Mouse (Mus musculus): Measurements from ENCODE around the gene Ptprt. TPM values are rescaled to one million over a fixed set of nuclear protein-coding genes. Genes with fewer than 3 reads are reported as not detected.

The Ptprt gene
- polyA plus RNA-seq, 1 experiment from 2014 or later: 0.48 TPM

DNA sequence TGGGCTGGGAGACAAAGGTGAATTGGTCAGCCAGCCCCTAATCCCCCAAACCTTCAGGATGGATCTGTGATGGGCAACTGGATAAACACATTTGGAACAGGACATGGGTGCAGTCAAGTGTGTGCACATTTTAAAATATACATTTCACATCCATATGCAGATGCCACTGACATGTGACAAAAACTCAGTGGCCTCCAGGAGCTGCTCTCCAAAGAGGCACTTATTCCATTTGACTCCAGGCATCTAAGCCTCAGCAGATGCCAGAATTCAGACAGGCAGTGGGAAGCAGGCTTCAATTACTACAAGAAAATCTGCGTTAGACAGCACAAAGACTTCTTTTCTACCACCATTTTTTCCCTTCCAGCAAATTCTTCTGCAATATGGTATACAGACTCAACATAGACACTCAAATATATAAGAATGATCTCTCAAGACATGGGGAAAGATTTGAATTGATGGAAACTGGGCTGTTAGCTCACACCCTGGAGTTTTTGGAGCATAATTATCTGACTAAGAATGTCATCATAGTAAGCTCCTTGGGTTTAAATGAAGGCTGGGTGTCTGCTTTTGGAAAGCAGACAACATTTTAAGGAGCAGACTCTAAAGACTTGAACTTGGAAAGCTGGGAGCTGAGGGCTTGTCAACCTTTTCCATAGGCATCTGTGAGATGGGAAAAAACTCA lies 580.1 kb downstream of the Ptprt start:
- Histone ChIP-seq H3K27ac (replicated peaks) (no peak overlapping the region), H3K4me1 (replicated peaks) (no peaks in the 10 kb centered on the region), H3K4me3 (replicated peaks) (no peak overlapping the region), H3K9ac (no peak overlapping the region), H3K9me3 (replicated peaks) (no peaks in the 10 kb centered on the region), H3K4me2 (no peak overlapping the region), H3K27me3 (no peaks in the 10 kb centered on the region), H3K36me3 (replicated peaks) (no peaks in the 10 kb centered on the region)
- no peak for ATAC-seq (ENCODE audit: insufficient read depth)
- WGBS (ENCODE audit: insufficient replicate concordance): 50% methylated on average over 1 of the region's 1 CpGs

DNA sequence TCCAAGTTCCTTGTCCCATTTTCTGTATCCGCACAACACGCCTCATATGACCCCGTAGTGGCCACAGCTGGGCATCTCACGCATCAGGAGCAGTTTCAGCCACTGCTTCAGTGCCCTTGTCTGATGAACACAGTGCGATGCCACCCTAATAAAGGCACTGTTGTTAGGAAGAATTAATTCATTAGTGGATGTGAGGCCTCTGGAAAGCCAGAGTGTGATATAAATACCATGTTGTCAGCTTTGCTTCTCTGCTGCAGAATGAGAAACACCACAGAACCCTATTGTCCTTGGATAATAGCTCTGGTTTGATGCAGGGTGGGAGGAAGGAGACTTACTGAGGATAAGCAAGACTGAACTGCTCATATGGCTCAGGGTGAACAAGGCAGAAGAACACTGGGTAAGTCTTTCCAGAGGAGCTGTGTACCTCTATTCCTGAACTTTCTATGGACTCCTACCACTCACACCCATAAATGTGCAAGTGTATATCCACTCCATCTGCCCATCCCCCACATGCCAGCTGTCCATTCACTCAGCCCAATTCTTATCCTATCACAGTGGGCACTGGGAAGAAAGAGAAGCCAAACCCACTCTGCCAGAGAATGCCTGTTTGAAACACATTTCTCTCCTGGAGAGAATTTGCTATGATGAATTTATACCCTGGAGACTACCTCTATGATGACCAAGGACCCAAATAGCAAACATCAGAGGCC lies 582.2 kb downstream of the Ptprt start:
- no peaks in the 10 kb centered on the region for H3K4me1 ChIP-seq (replicated peaks)
- H3K27me3 ChIP-seq: no peaks in the 10 kb centered on the region
- no peak overlapping the region for H3K4me3 ChIP-seq (replicated peaks)
- no peak overlapping the region for H3K27ac ChIP-seq (replicated peaks)
- H3K4me2 ChIP-seq: no peak overlapping the region
- ATAC-seq (ENCODE audit: insufficient read depth): no peak
- no peaks in the 10 kb centered on the region for H3K9me3 ChIP-seq (replicated peaks)
- WGBS (ENCODE audit: insufficient replicate concordance): 80% methylated on average over 5 of the region's 5 CpGs
- H3K9ac ChIP-seq: no peak overlapping the region
- no peaks in the 10 kb centered on the region for H3K36me3 ChIP-seq (replicated peaks)

DNA sequence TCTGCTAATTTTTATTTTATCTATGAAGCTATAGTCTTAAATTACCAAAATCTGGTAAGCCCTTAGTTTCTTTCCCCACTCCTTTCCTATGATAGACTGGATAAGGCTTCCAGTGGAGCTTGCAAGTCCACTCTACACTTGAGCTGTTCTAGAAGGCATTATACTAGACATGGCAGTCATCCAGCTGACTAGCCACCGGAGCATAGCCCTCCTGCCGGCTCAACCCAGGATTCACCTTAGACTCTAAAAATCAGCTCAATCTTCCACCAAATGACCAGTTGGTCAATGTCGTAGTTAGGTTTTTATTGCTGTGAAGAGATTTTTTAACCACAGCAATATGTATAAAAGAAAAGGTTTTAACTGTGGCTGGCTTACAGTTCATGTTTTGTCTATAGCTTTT lies 608.1 kb downstream of the Ptprt start:
- Histone ChIP-seq H3K27me3 (no peaks in the 10 kb centered on the region), H3K36me3 (replicated peaks) (no peaks in the 10 kb centered on the region), H3K4me2 (no peak overlapping the region), H3K4me3 (replicated peaks) (no peak overlapping the region), H3K9me3 (replicated peaks) (no peaks in the 10 kb centered on the region), H3K9ac (no peak overlapping the region), H3K4me1 (replicated peaks) (no peaks in the 10 kb centered on the region), H3K27ac (replicated peaks) (no peak overlapping the region)
- WGBS (ENCODE audit: insufficient replicate concordance): 74% methylated on average over 3 of the region's 3 CpGs
- no peak for ATAC-seq (ENCODE audit: insufficient read depth)

DNA sequence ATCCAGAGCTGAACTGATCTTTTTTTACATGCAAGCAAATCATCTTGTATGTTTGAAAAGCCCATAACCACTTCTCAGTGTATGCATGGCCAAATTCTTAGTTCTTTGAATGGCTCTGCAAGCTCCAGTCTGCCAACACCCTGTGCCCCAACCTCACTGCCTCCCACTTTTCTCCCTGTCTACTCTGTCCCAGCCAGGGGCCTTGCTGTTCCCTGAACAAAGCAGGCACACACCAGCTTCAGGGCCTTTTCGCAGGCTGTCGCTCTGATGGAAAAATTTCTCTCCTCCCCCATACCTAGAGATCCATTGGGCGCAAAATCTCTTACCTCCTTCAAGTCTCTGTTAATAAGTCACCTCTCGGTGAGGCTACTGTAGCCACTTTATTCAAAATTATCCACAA lies 610.7 kb downstream of the Ptprt start:
- Histone ChIP-seq H3K4me1 (replicated peaks) (no peaks in the 10 kb centered on the region), H3K4me3 (replicated peaks) (no peak overlapping the region), H3K36me3 (replicated peaks) (no peaks in the 10 kb centered on the region), H3K9me3 (replicated peaks) (no peaks in the 10 kb centered on the region), H3K9ac (no peak overlapping the region), H3K27ac (replicated peaks) (no peak overlapping the region), H3K27me3 (no peaks in the 10 kb centered on the region), H3K4me2 (no peak overlapping the region)
- no peak for ATAC-seq (ENCODE audit: insufficient read depth)
- WGBS (ENCODE audit: insufficient replicate concordance): 68% methylated on average over 4 of the region's 4 CpGs

DNA sequence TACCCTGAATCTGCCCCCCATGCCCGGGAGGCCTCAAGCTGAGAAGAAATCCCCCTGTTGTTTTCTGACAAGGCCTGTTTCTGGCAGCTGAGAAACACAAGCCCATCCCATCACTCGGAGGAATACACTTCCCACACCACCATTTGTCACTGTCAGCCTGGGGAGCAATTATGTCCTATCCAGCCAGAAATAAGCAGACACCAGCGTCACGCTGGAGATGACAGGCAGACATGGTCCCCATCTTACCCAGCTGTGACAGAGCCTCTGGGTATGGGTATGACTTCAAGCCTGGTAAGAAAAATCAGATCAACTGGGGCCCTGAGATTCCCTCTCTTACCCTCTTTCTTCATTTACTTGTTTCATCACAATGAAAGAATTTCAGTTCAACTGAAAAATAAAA lies 625.3 kb downstream of the Ptprt start:
- Histone ChIP-seq H3K36me3 (replicated peaks) (no peaks in the 10 kb centered on the region), H3K4me3 (replicated peaks) (no peak overlapping the region), H3K4me2 (no peak overlapping the region), H3K27me3 (no peaks in the 10 kb centered on the region), H3K27ac (replicated peaks) (no peak overlapping the region), H3K9me3 (replicated peaks) (no peaks in the 10 kb centered on the region), H3K4me1 (replicated peaks) (no peaks in the 10 kb centered on the region), H3K9ac (no peak overlapping the region)
- 44% methylated on average over 4 of the region's 4 CpGs for WGBS (ENCODE audit: insufficient replicate concordance)
- no peak for ATAC-seq (ENCODE audit: insufficient read depth)

DNA sequence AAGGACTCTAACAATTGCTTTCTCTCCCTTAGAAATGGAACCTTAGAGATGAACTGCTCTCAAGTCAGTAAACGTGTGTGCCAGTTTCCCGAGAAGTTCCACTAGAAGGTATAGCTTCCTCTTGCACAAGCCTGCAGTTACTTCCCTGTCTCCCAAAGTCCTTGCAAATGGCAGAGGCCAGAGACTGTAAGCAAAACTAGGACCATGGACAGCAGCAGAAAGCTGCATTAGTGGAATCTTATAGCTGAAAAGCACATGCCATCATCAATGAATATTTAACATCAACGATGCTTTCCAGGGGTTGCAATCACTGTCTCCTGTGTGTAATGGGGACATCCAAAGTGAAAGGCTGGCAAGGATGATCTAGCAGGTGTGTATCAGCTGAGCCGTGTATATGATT lies 629.3 kb downstream of the Ptprt start:
- WGBS (ENCODE audit: insufficient replicate concordance): 55% methylated on average over 4 of the region's 4 CpGs
- no peak for ATAC-seq (ENCODE audit: insufficient read depth)
- no peak overlapping the region for H3K9ac ChIP-seq
- H3K27ac ChIP-seq (replicated peaks): no peak overlapping the region
- no peaks in the 10 kb centered on the region for H3K9me3 ChIP-seq (replicated peaks)
- H3K4me3 ChIP-seq (replicated peaks): no peak overlapping the region
- no peaks in the 10 kb centered on the region for H3K36me3 ChIP-seq (replicated peaks)
- H3K4me1 ChIP-seq (replicated peaks): no peaks in the 10 kb centered on the region
- H3K27me3 ChIP-seq: no peaks in the 10 kb centered on the region
- H3K4me2 ChIP-seq: no peak overlapping the region

DNA sequence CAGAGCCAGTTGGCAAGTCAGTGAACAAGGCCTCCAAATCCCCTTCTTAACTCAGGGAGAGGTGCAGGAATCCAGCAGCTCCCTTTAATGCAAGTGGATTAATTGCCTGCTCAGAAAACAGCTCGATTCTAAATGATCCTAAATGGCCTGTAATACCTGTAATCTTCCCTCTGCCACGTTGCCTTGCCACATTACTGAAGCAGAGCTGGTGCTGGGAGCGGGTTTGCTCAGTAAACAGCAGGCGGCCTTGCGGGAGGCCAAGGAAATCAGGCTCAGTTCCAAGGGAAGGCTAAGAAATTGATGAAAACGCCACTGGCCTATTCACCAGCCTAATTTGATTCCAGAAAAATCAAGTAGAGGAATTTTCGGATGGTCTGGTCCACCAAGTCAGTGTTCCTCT lies 659.9 kb downstream of the Ptprt start:
- Histone ChIP-seq H3K9me3 (replicated peaks) (no peaks in the 10 kb centered on the region), H3K27ac (replicated peaks) (no peak overlapping the region), H3K27me3 (no peaks in the 10 kb centered on the region), H3K36me3 (replicated peaks) (no peaks in the 10 kb centered on the region), H3K4me3 (replicated peaks) (no peak overlapping the region), H3K9ac (no peak overlapping the region), H3K4me1 (replicated peaks) (no peaks in the 10 kb centered on the region), H3K4me2 (no peak overlapping the region)
- no peak for ATAC-seq (ENCODE audit: insufficient read depth)
- WGBS (ENCODE audit: insufficient replicate concordance): 47% methylated on average over 7 of the region's 7 CpGs

DNA sequence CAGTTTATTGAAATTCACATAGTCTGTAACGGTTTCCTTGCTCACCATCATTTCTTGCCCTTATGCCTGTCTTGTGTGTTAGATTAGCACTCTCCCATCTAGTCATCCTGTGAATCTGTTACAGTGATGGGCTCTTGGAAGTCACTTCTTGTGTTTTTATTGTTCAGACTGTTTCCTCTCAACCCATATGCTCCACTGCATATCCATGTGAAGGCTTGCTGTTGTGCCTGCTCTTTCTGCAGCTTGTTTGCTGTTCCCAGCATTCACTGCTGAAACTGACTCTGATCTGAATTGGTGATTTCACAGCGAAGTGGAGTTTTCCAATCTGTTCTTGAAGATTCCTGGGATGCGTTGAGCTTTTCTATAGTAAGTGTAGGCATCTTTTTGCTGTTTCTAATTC lies 678.6 kb downstream of the Ptprt start:
- Histone ChIP-seq H3K36me3 (replicated peaks) (no peaks in the 10 kb centered on the region), H3K9ac (no peak overlapping the region), H3K4me2 (no peak overlapping the region), H3K27me3 (no peaks in the 10 kb centered on the region), H3K9me3 (replicated peaks) (no peaks in the 10 kb centered on the region), H3K4me1 (replicated peaks) (no peaks in the 10 kb centered on the region), H3K4me3 (replicated peaks) (no peak overlapping the region), H3K27ac (replicated peaks) (no peak overlapping the region)
- 46% methylated on average over 3 of the region's 3 CpGs for WGBS (ENCODE audit: insufficient replicate concordance)
- no peak for ATAC-seq (ENCODE audit: insufficient read depth)

DNA sequence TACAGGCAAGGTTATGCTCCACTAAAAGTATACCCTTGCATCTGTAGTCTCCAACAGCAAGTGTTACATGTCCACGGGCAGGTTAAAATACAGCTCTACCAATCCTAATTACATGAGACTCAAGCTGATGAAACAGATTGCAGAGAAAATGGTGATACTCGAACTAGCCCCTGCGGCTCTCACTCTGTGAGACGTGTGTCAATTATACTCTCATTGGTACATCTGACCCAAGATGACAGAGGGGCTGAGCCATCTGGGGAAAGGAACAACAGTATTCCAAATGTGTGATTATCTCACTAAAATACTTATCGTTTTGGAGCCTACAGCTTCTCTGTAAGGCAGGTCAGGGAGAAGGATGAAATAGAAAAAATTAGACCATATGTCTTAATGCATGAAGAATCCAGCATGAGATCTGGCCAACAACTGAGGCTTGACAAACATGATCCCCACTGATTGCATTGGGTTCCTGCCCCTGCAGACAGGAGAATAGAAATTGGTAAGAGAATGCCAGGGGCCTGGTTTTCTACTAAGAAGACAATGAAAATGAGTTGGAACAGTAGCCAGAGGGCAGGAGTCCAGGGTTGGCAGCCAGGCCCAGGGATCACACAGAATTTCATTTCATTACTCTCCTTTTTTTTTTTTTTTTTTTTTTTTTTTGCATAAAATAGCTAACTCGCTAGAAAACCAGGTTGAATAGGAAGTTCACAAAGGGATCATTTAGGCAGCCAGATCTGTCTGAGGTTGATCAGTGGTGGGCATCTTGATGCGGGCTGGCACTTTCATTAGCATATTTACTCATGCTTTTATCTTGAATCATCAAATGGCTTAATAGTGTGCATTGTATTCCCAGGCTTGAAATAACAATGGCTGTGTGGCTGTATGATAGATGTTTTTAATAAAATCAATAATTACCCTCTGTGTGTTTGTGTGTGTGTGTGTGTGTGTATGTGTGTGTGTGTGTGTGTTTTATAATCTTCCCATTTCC lies 699.5 kb downstream of the Ptprt start:
- no peak overlapping the region for H3K9ac ChIP-seq
- H3K4me3 ChIP-seq (replicated peaks): no peak overlapping the region
- WGBS (ENCODE audit: insufficient replicate concordance): 68% methylated on average over 7 of the region's 7 CpGs
- no peak overlapping the region for H3K4me2 ChIP-seq
- no peaks in the 10 kb centered on the region for H3K36me3 ChIP-seq (replicated peaks)
- H3K9me3 ChIP-seq (replicated peaks): no peaks in the 10 kb centered on the region
- H3K4me1 ChIP-seq (replicated peaks): no peaks in the 10 kb centered on the region
- no peaks in the 10 kb centered on the region for H3K27me3 ChIP-seq
- H3K27ac ChIP-seq (replicated peaks): no peak overlapping the region
- no peak for ATAC-seq (ENCODE audit: insufficient read depth)

DNA sequence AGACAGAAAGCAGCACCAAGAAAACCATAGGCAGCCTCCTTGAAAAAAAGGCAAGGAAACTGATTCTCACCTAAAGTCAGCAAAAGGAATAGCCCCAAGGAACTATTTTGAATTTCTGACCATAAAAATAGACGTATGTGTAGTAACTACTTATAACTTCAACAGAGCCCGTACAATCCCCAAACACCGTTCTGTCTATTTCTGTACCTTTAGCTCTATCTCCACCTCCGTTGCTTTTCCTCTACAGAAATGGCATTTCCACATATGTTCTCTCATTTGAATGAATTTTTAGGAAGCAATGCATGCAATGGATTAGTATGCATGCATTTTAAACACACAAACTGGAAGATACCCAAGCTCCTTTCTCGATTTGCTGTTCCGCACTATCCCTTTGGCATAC lies 715.5 kb downstream of the Ptprt start:
- 72% methylated on average over 6 of the region's 6 CpGs for WGBS (ENCODE audit: insufficient replicate concordance)
- Histone ChIP-seq H3K4me1 (replicated peaks) (no peaks in the 10 kb centered on the region), H3K4me3 (replicated peaks) (no peak overlapping the region), H3K27ac (replicated peaks) (no peak overlapping the region), H3K27me3 (no peaks in the 10 kb centered on the region), H3K36me3 (replicated peaks) (no peaks in the 10 kb centered on the region), H3K9ac (no peak overlapping the region), H3K4me2 (no peak overlapping the region), H3K9me3 (replicated peaks) (no peaks in the 10 kb centered on the region)
- ATAC-seq (ENCODE audit: insufficient read depth): no peak

DNA sequence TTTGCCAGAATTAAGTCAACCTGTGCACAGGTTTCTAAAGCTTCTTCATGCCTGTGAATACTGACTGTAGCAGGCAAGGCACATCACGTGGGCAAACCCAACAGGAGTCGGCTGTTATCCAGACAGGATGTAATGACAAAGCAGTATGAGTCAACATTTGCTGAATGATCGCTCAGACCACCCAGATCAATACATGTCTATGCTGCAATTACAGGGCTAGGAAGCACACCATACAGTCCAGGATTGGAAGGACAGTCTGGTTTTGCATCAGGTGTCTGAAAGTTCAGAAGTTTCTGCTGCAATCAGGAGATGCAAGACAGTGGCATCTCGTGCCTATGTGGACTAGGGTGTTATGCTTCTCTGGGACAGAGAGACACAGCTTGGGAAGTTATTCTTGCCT lies 716.3 kb downstream of the Ptprt start:
- H3K4me3 ChIP-seq (replicated peaks): no peak overlapping the region
- H3K36me3 ChIP-seq (replicated peaks): no peaks in the 10 kb centered on the region
- H3K4me1 ChIP-seq (replicated peaks): no peaks in the 10 kb centered on the region
- H3K4me2 ChIP-seq: no peak overlapping the region
- no peaks in the 10 kb centered on the region for H3K9me3 ChIP-seq (replicated peaks)
- 49% methylated on average over 4 of the region's 4 CpGs for WGBS (ENCODE audit: insufficient replicate concordance)
- no peak overlapping the region for H3K9ac ChIP-seq
- no peak overlapping the region for H3K27ac ChIP-seq (replicated peaks)
- peak; percentile 71 for ATAC-seq (ENCODE audit: insufficient read depth)
- H3K27me3 ChIP-seq: no peaks in the 10 kb centered on the region

Measured in liver, embryonic 15.5 days (tissue).